8 mouse cellular contexts compared by ENCODE assay signal in genomic region chr11:87404111-87404853, GRCm38 (mm10). TPM values are rescaled to one million over a fixed set of nuclear protein-coding genes. Genes with fewer than 3 reads are reported as not detected.
DNase-seq lines count a peak whose midpoint lies in the region; ATAC-seq and TF ChIP-seq lines count a peak whose summit lies in the region.

No protein-coding gene starts in this region.

- peak overlapping the region; percentile 69 for H3K4me2 ChIP-seq in hindbrain, embryonic 15.5 days

- CTCF ChIA-PET in Patski (lab: Charles Lee) = no interaction called here

- H3K27ac ChIP-seq in hindbrain, embryonic 15.5 days (replicated peaks) = peak overlapping the region; percentile 97

- peak; percentile 68 for DNase-seq in Patski (ENCODE audit: low read depth, low spot score)
- peak; percentile 99 for DNase-seq in cerebellum, postnatal 14 days
- DNase-seq in frontal cortex, postnatal 25 days (ENCODE audit: low spot score in 2 of 2) = peak; percentile 87 to 91
- peak; percentile 91 for DNase-seq in left cerebral cortex, adult 11 months (ENCODE audit: low spot score)
- peak; percentile 97 to 98 for DNase-seq in lung, postnatal 4 days
- peak; percentile 91 for DNase-seq in retina, postnatal 7 days (ENCODE audit: low read depth, low spot score)
- DNase-seq in urinary bladder, adult 2 months (ENCODE audit: low spot score) = peak; percentile 93

- POLR2A ChIA-PET in Patski (lab: Charles Lee) = interaction anchor here (0.6 to 0.7 kb wide), 8 partner anchors 17 to 638 kb away, joined by 3 to 4 read pairs (median 3); no protein-coding TSS in a partner anchor

- no peak for TF ChIP-seq CTCF in Patski (IDR thresholded peaks at IDR 0.05)

- no peaks in the 10 kb centered on the region for H3K27me3 ChIP-seq in Patski
- no peaks in the 10 kb centered on the region for H3K27me3 ChIP-seq in hindbrain, embryonic 15.5 days

- whole genome bisulfite sequencing in hindbrain, embryonic 15.5 days = 2% methylated on average over 58 of the region's 58 CpGs

- H3K9ac ChIP-seq in hindbrain, embryonic 15.5 days = peak overlapping the region; percentile 70

- peak overlapping the region; percentile 73 for H3K4me3 ChIP-seq in hindbrain, embryonic 15.5 days

- peaks cover 13% of the 10 kb centered on the region; the same call in 1 of the 2 replicates for H3K4me1 ChIP-seq in hindbrain, embryonic 15.5 days (replicated peaks)

- H3K36me3 ChIP-seq in hindbrain, embryonic 15.5 days = no peaks in the 10 kb centered on the region

- ATAC-seq in Patski = peak; percentile 73
- ATAC-seq in hindbrain, embryonic 15.5 days (ENCODE audit: low FRiP score, low read depth) = peak; percentile 93

- H3K9me3 ChIP-seq in hindbrain, embryonic 15.5 days = no peaks in the 10 kb centered on the region

- in situ Hi-C loops in Patski (cut with MboI; ENCODE audit: low pct_unique_long_range_greater_than_20kb) = loop anchor here (5.0 kb wide), 1 partner anchor 192 kb away; no protein-coding TSS in a partner anchor

RNA-seq across cellular contexts. Expression of gene Rad51c, which starts 0.5 kb away (rescaled TPM):
- 7.6 TPM for polyA plus RNA-seq in Patski (2021)
- polyA plus RNA-seq in hindbrain, embryonic 15.5 days (2015; fragmentation: Nextera tagmentation; extraction: Ambion mirVana) = 4.7 and 4.9 TPM in 2 replicates
- polyA plus RNA-seq in urinary bladder, adult 2 months (2012; rRNA removed) = 1.0 and 1.2 TPM in 2 replicates

RNA-seq across cellular contexts. Expression of gene Tex14, which starts 0.6 kb away (rescaled TPM):
- 0.24 TPM for polyA plus RNA-seq in Patski (2021)
- polyA plus RNA-seq in hindbrain, embryonic 15.5 days (2015; fragmentation: Nextera tagmentation; extraction: Ambion mirVana) = 1.7 and 1.9 TPM in 2 replicates
- 0.93 and 2.8 TPM in 2 replicates for polyA plus RNA-seq in urinary bladder, adult 2 months (2012; rRNA removed)

RNA-seq across cellular contexts. Expression of gene Ppm1e, which starts 45.5 kb away (rescaled TPM):
- 0.35 TPM for polyA plus RNA-seq in Patski (2021)
- polyA plus RNA-seq in hindbrain, embryonic 15.5 days (2015; fragmentation: Nextera tagmentation; extraction: Ambion mirVana) = 26.8 and 28.6 TPM in 2 replicates
- polyA plus RNA-seq in urinary bladder, adult 2 months (2012; rRNA removed) = 2.4 and 3.4 TPM in 2 replicates

Comparison
In these comparisons a context has a peak if more than half of its experiments do, and no peak if none do; other contexts are left out.
1. Peak in every context shown above with its lines: DNase-seq, ATAC-seq, H3K4me3 ChIP-seq and H3K27ac ChIP-seq.